Mouse (Mus musculus) midbrain, embryonic 12.5 days (tissue): ENCODE data around the gene Srd5a1. TPM values are rescaled to one million over a fixed set of nuclear protein-coding genes. Genes with fewer than 3 reads are reported as not detected.
A peak's percentile ranks its signal among the peaks of the same experiment; 100 is the strongest.

Source experiments
- ATAC-seq: fragments of 200-750 bp; cut with Nextera tagmentation; 2 replicates; pipeline ENCODE4 v1.8.0; 2017; ENCODE audit warnings: low read depth, moderate TSS enrichment, moderate library complexity; ENCODE audit not compliant: low FRiP score
- H3K27ac ChIP-seq: fragments of 300-500 bp; sonication (generic); replicated peaks from 2 replicates; pipeline ENCODE4 v1.5.1; 2016; ENCODE audit warnings: mild to moderate bottlenecking
- H3K27me3 ChIP-seq: fragments of 300-500 bp; sonication (generic); 2 replicates; pipeline ENCODE4 v1.6.1; 2016; ENCODE audit warnings: mild to moderate bottlenecking
- H3K36me3 ChIP-seq: fragments of 300-500 bp; sonication (generic); 2 replicates; pipeline ENCODE4 v1.6.1; 2016
- H3K4me1 ChIP-seq: fragments of 300-500 bp; sonication (generic); 2 replicates; pipeline ENCODE4 v1.6.1; 2016
- H3K4me2 ChIP-seq: fragments of 300-500 bp; sonication (generic); replicated peaks from 2 replicates; pipeline ENCODE4 v1.6.1; 2016; ENCODE audit warnings: mild to moderate bottlenecking, moderate library complexity
- H3K4me3 ChIP-seq: fragments of 300-500 bp; sonication (generic); 2 replicates; pipeline ENCODE4 v1.5.1; 2016; ENCODE audit warnings: mild to moderate bottlenecking
- H3K9ac ChIP-seq: fragments of 300-500 bp; sonication (generic); replicated peaks from 2 replicates; pipeline ENCODE4 v1.6.1; 2016; ENCODE audit warnings: mild to moderate bottlenecking, moderate library complexity
- H3K9me3 ChIP-seq: fragments of 300-500 bp; sonication (generic); 2 replicates; pipeline ENCODE4 v1.6.1; 2016; ENCODE audit warnings: mild to moderate bottlenecking
- WGBS: fragments of 180-500 bp; shearing (Covaris S2); methylation state at CpG from one replicate; pipeline ENCODE4 v1.1.7; 2016; 5-methylcytosine and 5-hydroxymethylcytosine counted together
- polyA plus RNA-seq: library from polyadenylated mRNA; unstranded; fragments of >200 nt; fragmentation: Nextera tagmentation; extraction: Ambion mirVana; gene quantifications from 2 replicates; pipeline ENCODE4 v1.2.1, GENCODE M21; 2016

Gene Srd5a1
- polyA plus RNA-seq, 1 experiment from 2014 or later, result 24.3 TPM

DNA sequence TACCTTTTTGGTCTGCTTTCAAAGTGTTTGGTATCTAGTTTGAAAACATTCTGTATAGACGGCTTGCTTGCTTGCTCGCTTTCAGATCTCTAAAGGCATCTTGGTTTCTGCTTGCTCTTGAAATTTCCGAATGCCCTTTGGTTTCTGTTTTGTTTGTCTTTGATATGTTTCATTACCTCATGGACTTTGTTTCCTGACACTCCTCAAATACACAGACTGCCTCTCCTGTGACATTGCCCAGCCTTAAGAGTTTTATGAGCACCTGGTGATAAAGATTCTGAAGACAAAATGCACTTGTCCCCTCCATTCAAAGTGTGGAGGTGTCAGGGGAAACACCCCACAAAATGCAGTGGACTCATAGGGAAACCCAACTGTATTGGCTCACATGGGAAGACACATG lies 47.3 kb downstream of the Srd5a1 start:
- Histone ChIP-seq H3K9ac (no peak overlapping the region), H3K4me2 (no peak overlapping the region), H3K27me3 (no peaks in the 10 kb centered on the region), H3K4me1 (peaks cover 11% of the 10 kb centered on the region), H3K4me3 (no peak overlapping the region), H3K9me3 (no peaks in the 10 kb centered on the region), H3K36me3 (no peaks in the 10 kb centered on the region), H3K27ac (no peak overlapping the region)
- ATAC-seq, result no peak
- 89% methylated on average over 3 of the region's 3 CpGs for WGBS

DNA sequence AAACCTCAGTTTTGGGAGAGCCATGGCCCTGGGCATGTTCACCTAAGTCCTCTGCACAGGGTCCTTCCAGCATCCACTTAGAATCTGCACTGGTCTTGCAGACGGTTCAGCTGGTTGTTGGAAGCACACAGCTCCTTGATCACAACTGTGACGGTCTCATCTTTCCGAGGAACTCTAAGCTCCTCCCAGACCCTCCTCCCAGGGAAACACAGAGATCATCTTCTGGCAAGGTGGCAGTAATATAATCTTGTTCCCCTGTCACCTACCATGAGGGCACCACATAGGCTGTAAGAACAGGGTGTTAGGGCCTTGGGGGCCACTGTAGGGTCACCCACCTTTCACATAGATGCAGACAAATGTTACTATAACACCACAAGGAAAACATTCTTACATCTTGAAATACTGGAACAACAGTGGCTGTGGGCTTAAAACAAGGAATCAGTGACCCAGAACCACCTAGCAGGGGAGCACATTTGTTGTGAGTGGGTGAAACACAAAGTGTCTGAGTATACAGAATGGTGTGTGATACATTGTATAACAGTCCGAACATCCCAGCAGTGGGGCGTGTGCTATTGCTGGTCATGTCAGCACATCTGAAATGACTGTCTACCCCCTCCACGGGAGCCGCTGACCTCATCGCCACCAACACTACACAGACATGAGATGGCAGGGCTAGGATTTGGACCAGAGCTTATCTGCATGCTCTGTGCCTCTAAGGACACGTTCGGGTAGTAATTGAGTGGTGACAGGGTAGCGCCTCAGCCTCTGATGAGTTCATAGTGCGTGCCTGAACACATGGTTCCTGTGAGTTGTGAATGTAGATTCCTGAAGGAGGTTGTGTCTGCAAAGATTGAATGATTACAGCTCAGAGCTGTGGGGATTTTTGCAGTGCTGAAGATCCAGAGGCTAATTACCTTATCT lies 48.3 kb downstream of the Srd5a1 start:
- H3K36me3 ChIP-seq, result no peaks in the 10 kb centered on the region
- H3K9ac ChIP-seq, result no peak overlapping the region
- H3K4me1 ChIP-seq, result peaks cover 11% of the 10 kb centered on the region
- no peak overlapping the region for H3K4me2 ChIP-seq
- no peaks in the 10 kb centered on the region for H3K27me3 ChIP-seq
- 75% methylated on average over 12 of the region's 12 CpGs for WGBS
- ATAC-seq, result no peak
- H3K4me3 ChIP-seq, result no peak overlapping the region
- no peaks in the 10 kb centered on the region for H3K9me3 ChIP-seq
- H3K27ac ChIP-seq, result no peak overlapping the region

DNA sequence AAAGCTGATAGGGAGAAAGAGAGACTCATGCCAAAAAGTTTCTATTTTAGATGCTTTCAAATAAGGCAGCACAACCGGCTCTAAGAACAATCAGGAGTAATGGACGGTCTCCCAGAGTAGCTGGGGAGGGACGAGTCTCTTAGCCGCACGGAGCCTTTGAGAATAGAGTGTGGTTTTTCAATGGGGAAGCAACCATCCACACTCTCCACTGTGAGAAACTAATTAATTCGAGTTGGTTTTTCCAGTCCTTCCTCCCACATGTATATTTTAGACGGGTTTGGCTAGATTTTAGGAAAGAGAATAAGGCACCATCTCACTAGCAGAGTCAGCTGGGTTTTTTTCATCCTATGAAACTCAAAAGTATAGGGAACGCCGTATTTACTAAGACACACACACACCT lies 49.2 kb downstream of the Srd5a1 start:
- WGBS, result 82% methylated on average over 9 of the region's 9 CpGs
- ATAC-seq, result no peak
- no peak overlapping the region for H3K4me3 ChIP-seq

DNA sequence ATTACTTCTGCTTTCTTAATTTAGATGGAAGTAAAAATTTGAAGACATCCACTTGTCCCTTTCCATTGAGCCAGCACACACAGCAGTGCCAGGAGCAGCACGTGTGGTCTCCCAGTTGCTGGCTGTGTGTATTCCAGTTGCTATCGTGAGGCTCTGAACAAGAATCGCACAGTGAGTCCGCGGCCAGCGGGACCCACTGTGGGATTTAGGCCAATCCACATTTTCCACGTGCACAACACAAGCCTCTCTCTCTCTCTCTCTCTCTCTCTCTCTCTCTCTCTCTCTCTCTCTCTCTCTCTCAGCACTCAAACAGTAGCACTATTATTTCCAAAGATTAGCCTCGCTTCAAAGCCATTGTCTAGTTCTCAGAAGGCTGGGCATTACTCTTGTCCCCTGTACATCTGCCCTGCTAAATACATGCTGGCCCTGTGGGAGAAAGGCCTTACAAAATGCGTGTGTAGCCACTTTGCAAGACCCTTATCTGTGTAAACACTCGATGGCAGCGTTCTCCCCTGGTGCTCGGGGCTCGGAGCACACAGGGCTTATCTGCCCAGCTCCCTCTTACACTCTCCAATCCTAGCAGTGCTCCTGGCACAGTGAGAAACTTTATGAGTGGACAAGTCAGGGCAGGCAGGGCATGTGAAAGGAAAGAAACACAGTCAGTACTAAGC lies 51.8 kb downstream of the Srd5a1 start:
- Histone ChIP-seq H3K27me3 (no peaks in the 10 kb centered on the region), H3K9me3 (no peaks in the 10 kb centered on the region), H3K9ac (no peak overlapping the region), H3K27ac (peak overlapping the region; percentile 71), H3K4me1 (peaks cover 11% of the 10 kb centered on the region), H3K4me2 (peak overlapping the region; percentile 5; the same call in 1 of the 2 replicates), H3K36me3 (no peaks in the 10 kb centered on the region), H3K4me3 (no peak overlapping the region)
- WGBS, result 31% methylated on average over 13 of the region's 13 CpGs
- peak; percentile 80 for ATAC-seq

More for the DNA sequence above, 49.2 kb downstream of the Srd5a1 start:
- H3K27me3 ChIP-seq, result no peaks in the 10 kb centered on the region
- no peaks in the 10 kb centered on the region for H3K36me3 ChIP-seq
- no peak overlapping the region for H3K27ac ChIP-seq
- H3K9ac ChIP-seq, result no peak overlapping the region
- no peak overlapping the region for H3K4me2 ChIP-seq
- peaks cover 11% of the 10 kb centered on the region for H3K4me1 ChIP-seq
- H3K9me3 ChIP-seq, result no peaks in the 10 kb centered on the region

DNA sequence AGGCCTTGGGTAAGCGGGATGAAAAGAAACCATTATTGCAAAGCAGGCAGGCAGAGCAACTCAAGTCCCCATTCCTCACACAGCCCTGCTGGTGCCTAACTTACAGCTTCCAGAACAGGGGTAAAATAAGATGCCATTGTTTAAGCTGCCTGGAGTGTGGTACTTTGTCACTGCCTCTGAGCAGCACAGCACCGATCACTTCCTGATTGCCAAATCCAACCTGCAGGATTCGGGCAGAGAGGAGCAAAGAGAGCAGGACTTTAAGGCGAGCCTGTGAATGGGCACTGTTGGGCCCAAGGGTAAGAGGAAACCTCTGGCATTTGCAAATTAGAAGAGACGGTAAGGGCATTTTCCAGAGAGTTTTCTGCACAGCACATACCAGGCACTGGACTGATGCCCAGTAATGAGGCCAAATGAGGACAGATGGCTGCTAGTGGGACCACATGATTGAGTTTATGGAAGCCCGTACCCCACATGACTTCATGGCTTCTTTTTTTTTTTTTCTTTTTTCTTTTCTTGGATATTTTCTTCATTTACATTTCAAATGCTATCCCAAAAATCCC lies 53.1 kb downstream of the Srd5a1 start:
- Histone ChIP-seq H3K9me3 (no peaks in the 10 kb centered on the region), H3K36me3 (no peaks in the 10 kb centered on the region), H3K9ac (no peak overlapping the region), H3K4me1 (peaks cover 11% of the 10 kb centered on the region), H3K4me3 (no peak overlapping the region), H3K27me3 (no peaks in the 10 kb centered on the region), H3K27ac (no peak overlapping the region), H3K4me2 (no peak overlapping the region)
- ATAC-seq, result no peak
- 84% methylated on average over 6 of the region's 6 CpGs for WGBS

DNA sequence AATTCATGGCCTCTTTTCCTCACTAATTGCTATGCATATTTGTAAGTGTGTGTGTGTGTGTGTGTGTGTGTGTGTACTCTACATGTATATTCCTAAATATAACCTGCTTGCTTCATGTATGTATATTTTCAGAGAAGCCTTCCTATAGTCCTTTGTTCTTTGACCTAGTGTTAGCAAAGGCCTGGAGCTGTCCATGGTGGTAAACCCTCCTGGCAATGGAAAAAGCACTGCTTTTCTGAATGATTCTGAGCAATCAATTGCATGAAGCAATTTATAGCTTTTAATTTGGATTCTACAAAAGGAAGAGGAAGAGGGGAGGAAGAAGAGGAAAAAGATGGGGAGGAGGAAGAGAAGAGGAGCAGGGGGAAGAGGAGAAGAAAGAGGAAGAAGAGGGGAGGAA lies 54.5 kb downstream of the Srd5a1 start:
- no peaks in the 10 kb centered on the region for H3K9me3 ChIP-seq
- no peak overlapping the region for H3K9ac ChIP-seq
- H3K27ac ChIP-seq, result no peak overlapping the region
- no peaks in the 10 kb centered on the region for H3K36me3 ChIP-seq
- peaks cover 11% of the 10 kb centered on the region for H3K4me1 ChIP-seq
- H3K27me3 ChIP-seq, result no peaks in the 10 kb centered on the region
- no peak overlapping the region for H3K4me3 ChIP-seq
- H3K4me2 ChIP-seq, result no peak overlapping the region
- no peak for ATAC-seq

DNA sequence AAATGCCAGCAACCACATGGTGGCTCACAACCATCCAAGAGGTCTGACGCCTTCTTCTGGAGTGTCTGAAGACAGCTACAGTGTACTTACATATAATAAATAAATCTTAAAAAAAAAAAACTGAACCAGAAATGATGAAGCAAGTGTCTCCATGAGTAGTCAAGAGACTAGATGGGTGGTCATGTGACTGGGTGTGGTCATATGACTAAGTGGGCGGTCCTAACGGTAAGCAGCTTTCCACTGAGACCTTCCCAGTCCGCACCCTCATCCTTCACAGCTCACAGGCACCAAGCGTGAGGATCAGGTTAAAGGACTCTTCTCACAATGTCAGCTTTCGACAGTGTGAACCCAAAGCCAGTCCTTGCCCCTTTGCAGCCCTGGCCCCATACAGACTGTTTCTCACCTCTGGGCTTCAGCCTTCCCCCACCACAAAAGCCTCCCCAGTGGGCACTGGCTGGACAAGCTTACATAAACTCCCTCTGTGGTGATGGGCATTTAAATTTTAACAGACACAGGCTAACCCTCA lies 55.2 kb downstream of the Srd5a1 start:
- H3K27ac ChIP-seq, result no peak overlapping the region
- H3K9ac ChIP-seq, result no peak overlapping the region
- no peak overlapping the region for H3K4me3 ChIP-seq
- no peaks in the 10 kb centered on the region for H3K36me3 ChIP-seq
- no peaks in the 10 kb centered on the region for H3K9me3 ChIP-seq
- no peak overlapping the region for H3K4me2 ChIP-seq
- no peak for ATAC-seq
- no peaks in the 10 kb centered on the region for H3K27me3 ChIP-seq
- peaks cover 11% of the 10 kb centered on the region for H3K4me1 ChIP-seq
- 86% methylated on average over 6 of the region's 6 CpGs for WGBS

DNA sequence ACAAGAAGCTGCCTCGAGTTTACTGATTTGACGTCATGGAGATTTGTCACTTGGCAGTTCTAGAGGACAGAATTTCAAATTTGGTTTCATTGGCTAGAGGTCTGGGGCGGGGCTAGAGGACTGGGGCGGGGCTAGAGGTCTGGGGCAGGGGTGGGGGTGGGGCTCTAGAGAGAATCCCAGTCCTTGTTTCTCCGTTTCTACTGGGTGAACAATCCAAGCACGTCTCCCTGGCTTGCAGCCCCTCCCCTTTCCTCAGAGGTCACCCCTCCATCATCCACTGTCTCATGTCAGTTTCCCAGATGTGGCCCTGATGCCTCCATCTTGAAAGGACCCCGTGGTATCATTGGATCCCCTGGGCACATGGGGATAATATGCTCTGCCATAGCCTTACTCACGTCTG lies 56.2 kb downstream of the Srd5a1 start:
- 26% methylated on average over 8 of the region's 8 CpGs for WGBS
- H3K4me1 ChIP-seq, result peaks cover 10% of the 10 kb centered on the region
- no peaks in the 10 kb centered on the region for H3K36me3 ChIP-seq
- H3K27me3 ChIP-seq, result no peaks in the 10 kb centered on the region
- H3K27ac ChIP-seq, result no peak overlapping the region
- H3K4me2 ChIP-seq, result no peak overlapping the region
- no peak overlapping the region for H3K9ac ChIP-seq
- no peak overlapping the region for H3K4me3 ChIP-seq
- no peak for ATAC-seq
- no peaks in the 10 kb centered on the region for H3K9me3 ChIP-seq

DNA sequence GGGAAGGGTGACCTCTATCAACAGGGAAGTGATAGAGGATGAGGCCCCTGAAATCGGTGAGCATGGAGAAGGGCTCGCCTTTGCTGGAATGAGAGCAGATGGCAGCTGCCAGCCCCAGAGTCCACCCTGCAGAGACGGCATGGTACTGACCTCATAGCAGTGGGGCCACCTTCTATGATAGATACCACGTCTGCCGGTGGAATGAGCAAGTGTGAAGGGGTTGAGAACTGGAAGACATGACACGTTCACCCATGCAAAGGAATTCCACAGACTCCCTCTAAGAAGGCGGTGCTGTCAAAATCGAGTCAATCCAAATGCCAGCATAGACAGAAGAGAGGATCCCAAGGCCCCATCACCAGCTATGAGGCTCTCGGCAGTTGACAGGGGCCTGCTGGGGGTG lies 57.0 kb downstream of the Srd5a1 start:
- Histone ChIP-seq H3K36me3 (no peaks in the 10 kb centered on the region), H3K27ac (no peak overlapping the region), H3K4me1 (peaks cover 3% of the 10 kb centered on the region), H3K4me3 (no peak overlapping the region), H3K9ac (no peak overlapping the region), H3K9me3 (no peaks in the 10 kb centered on the region), H3K27me3 (no peaks in the 10 kb centered on the region), H3K4me2 (no peak overlapping the region)
- 79% methylated on average over 9 of the region's 9 CpGs for WGBS
- ATAC-seq, result no peak

DNA sequence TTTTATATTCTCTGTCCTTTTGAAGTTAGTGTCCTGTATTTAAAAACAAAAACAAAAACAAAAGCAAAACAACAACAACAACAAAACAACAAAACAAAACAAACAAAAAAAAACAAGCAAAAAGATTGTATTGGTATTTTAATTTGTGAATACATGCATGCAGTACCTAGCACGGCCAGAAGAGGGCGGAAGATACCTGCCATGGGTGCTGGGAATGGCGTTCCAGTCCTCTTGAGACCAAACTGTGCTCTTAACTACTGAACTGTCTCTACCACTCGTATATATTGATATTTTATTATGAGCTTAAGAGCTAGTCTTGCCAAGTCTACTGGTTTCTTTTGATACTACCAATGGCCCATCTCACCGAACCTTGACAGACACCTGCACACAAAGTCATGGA lies 58.2 kb downstream of the Srd5a1 start:
- H3K27me3 ChIP-seq, result no peaks in the 10 kb centered on the region
- H3K9me3 ChIP-seq, result no peaks in the 10 kb centered on the region
- no peak overlapping the region for H3K27ac ChIP-seq
- no peak overlapping the region for H3K4me2 ChIP-seq
- H3K36me3 ChIP-seq, result no peaks in the 10 kb centered on the region
- H3K4me3 ChIP-seq, result no peak overlapping the region
- WGBS, result 24% methylated on average over 5 of the region's 5 CpGs
- no peak overlapping the region for H3K9ac ChIP-seq
- H3K4me1 ChIP-seq, result no peaks in the 10 kb centered on the region
- ATAC-seq, result no peak

DNA sequence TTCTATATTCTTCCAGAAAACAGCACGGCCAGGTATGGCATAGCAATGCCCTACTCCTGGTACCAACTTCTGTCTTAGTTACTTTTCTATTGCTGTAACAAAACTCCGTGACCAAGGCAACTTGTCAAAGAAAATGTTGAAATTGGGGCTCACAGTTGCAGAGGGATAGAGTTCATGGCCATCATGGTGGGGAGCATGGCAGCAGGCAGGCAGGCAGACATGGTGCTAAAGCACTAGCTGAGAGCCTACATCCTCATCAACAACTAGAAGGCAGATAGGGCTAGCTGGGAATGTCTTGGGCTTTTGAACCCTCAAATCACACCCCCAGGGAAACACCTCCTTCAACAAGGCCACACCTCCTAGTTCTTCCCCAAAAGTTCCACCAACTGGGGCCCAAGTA lies 60.4 kb downstream of the Srd5a1 start:
- no peaks in the 10 kb centered on the region for H3K9me3 ChIP-seq
- WGBS, result 86% methylated on average over 2 of the region's 2 CpGs
- H3K27ac ChIP-seq, result no peak overlapping the region
- H3K4me2 ChIP-seq, result no peak overlapping the region
- ATAC-seq, result no peak
- H3K9ac ChIP-seq, result no peak overlapping the region
- no peaks in the 10 kb centered on the region for H3K27me3 ChIP-seq
- H3K4me1 ChIP-seq, result no peaks in the 10 kb centered on the region
- H3K36me3 ChIP-seq, result no peaks in the 10 kb centered on the region
- no peak overlapping the region for H3K4me3 ChIP-seq

DNA sequence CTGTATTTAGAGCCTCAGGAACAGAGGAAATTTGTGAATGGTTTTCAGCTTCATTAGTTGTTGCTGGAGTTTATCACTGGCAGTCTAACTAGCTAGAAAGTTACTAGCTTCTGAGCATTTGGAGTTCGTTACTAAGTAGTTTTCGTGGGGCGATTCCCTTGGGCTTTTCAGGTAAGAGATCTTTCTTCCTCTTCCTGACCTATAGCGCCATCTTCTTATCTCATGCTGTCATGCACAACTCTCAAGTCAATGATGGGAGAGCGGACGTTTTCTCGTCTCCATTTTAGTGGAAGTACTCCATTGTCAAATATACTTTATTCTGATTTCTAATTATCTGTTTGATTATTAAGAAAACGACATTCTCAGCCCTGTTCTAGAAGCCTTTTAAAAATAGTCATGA lies 61.3 kb downstream of the Srd5a1 start:
- Histone ChIP-seq H3K9me3 (no peaks in the 10 kb centered on the region), H3K9ac (no peak overlapping the region), H3K4me1 (no peaks in the 10 kb centered on the region), H3K27me3 (no peaks in the 10 kb centered on the region), H3K4me3 (no peak overlapping the region), H3K36me3 (no peaks in the 10 kb centered on the region), H3K4me2 (no peak overlapping the region), H3K27ac (no peak overlapping the region)
- 53% methylated on average over 8 of the region's 8 CpGs for WGBS
- no peak for ATAC-seq
